Mouse (Mus musculus): ENCODE results near the gene Phyhd1. TPM values are rescaled to one million over a fixed set of nuclear protein-coding genes. Genes with fewer than 3 reads are reported as not detected.

The Phyhd1 gene
- total and polyA plus RNA-seq, 2 experiments: 97.7 to 154 TPM

DNA sequence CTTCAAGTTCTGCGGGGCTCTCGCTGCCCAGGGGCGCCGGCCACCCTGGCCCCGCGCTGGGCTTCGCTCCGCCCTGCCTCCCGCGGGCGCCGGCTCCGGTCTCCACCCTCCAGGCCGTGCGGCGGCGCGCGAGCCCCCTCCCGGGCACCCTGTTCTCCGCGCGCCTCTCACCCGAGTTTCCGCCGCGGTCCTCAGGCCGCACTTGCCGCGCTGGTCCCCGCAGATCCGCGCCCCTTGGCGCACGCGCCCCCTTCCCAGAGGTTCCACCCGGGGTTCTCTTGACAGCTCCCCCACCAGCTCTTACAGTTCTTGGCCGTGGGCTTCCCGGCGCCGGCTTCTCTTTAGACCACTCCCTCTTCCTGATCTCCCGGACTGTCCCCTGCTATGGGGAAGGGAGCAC lies 28.1 kb upstream of the Phyhd1 start:
- Histone ChIP-seq H3K79me2 (ENCODE audit: control insufficient read depth, insufficient read depth, low read length) (peaks cover 28% of the 10 kb centered on the region), H3K27me3 (ENCODE audit: control insufficient read depth, insufficient read depth, low read length) (no peaks in the 10 kb centered on the region), H3K4me3 (ENCODE audit: insufficient read depth, low read depth, low read length) (peak overlapping the region; percentile 72), H3K9ac (ENCODE audit: low read depth, low read length) (peak overlapping the region; percentile 81), H3K27ac (replicated peaks; ENCODE audit: insufficient read depth, low read depth, low read length) (peak overlapping the region; percentile 56), H3K36me3 (ENCODE audit: control insufficient read depth, insufficient read depth, low read length) (peaks cover 6% of the 10 kb centered on the region; the same call in 1 of the 2 replicates), H3K4me1 (ENCODE audit: control insufficient read depth, insufficient read depth, low read length) (peaks cover 30% of the 10 kb centered on the region)
- no peak for TF ChIP-seq POLR2A (IDR thresholded peaks at IDR 0.05; ENCODE audit: extremely low read depth, insufficient read depth, low read length)
- TF ChIP-seq CTCF (IDR thresholded peaks at IDR 0.05; ENCODE audit: low read depth, low read length): no peak
- WGBS: 1% methylated on average over 42 of the region's 42 CpGs
- DNase-seq (ENCODE audit: extremely low read depth, low read depth, low spot score): peak; percentile 18

DNA sequence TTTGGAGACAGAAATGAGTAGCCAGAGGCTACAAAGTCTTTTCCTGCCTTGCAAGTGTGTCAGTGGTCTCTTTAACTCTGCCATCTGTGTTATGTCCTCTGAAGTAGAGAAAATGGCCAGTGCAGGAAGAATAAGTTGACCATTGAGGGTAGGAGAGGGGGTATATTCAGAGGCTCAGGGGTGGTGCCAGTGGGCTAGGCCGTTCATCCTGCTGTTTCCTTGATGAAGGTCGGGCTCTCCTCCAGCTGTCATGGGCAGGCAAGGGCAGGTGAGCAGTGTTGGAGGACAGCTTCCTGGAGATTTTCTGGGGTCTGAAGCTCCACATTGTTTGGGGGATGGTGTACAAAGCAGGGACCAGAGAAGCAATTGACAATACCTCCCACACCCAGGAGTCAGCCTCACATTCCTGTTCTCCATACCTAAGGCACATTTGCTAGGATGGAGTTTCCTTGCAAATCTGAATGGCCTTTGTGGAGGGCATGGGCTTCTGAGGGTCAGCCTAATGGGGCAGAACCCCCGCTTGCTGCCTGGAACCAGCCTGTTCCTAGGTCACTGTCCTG lies 27.0 kb upstream of the Phyhd1 start:
- peaks cover 36% of the 10 kb centered on the region for H3K4me1 ChIP-seq (ENCODE audit: control insufficient read depth, insufficient read depth, low read length)
- peak overlapping the region; percentile 81 for H3K9ac ChIP-seq (ENCODE audit: low read depth, low read length)
- no peaks in the 10 kb centered on the region for H3K27me3 ChIP-seq (ENCODE audit: control insufficient read depth, insufficient read depth, low read length)
- TF ChIP-seq CTCF (IDR thresholded peaks at IDR 0.05; ENCODE audit: low read depth, low read length): no peak
- no peak for TF ChIP-seq POLR2A (IDR thresholded peaks at IDR 0.05; ENCODE audit: extremely low read depth, insufficient read depth, low read length)
- H3K4me3 ChIP-seq (ENCODE audit: insufficient read depth, low read depth, low read length): peak overlapping the region; percentile 72
- peaks cover 6% of the 10 kb centered on the region; the same call in 1 of the 2 replicates for H3K36me3 ChIP-seq (ENCODE audit: control insufficient read depth, insufficient read depth, low read length)
- no peak for DNase-seq (ENCODE audit: extremely low read depth, low read depth, low spot score)
- 52% methylated on average over 3 of the region's 3 CpGs for WGBS
- H3K27ac ChIP-seq (replicated peaks; ENCODE audit: insufficient read depth, low read depth, low read length): peak overlapping the region; percentile 56
- H3K79me2 ChIP-seq (ENCODE audit: control insufficient read depth, insufficient read depth, low read length): peaks cover 36% of the 10 kb centered on the region

DNA sequence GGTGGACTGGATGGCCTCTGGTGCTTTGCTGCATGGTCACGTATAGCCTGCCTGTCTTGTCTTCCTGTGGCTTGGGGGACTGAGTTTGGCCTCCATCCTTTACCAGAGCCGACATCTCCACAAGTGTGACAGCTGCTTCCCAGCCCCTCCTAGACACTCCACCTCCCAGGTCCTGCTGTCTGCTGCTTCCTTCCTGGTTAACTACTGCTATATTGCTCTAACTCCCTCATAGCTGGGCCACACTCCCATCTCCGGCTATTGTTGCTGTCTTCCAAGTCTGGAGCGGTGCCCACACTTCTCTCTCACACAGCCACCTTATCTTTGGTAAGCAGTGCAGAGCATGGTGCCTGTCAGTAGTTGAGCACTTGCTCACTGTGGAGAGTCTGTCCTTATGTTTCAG lies 26.2 kb upstream of the Phyhd1 start:
- Histone ChIP-seq H3K4me1 (ENCODE audit: control insufficient read depth, insufficient read depth, low read length) (peaks cover 38% of the 10 kb centered on the region), H3K36me3 (ENCODE audit: control insufficient read depth, insufficient read depth, low read length) (peaks cover 6% of the 10 kb centered on the region; the same call in 1 of the 2 replicates), H3K79me2 (ENCODE audit: control insufficient read depth, insufficient read depth, low read length) (peaks cover 42% of the 10 kb centered on the region), H3K4me3 (ENCODE audit: insufficient read depth, low read depth, low read length) (no peak overlapping the region), H3K9ac (ENCODE audit: low read depth, low read length) (peak overlapping the region; percentile 42), H3K27me3 (ENCODE audit: control insufficient read depth, insufficient read depth, low read length) (no peaks in the 10 kb centered on the region), H3K27ac (replicated peaks; ENCODE audit: insufficient read depth, low read depth, low read length) (peak overlapping the region; percentile 56)
- 70% methylated on average over 4 of the region's 4 CpGs for WGBS
- peak; percentile 13 for DNase-seq (ENCODE audit: extremely low read depth, low read depth, low spot score)
- TF ChIP-seq CTCF (IDR thresholded peaks at IDR 0.05; ENCODE audit: low read depth, low read length) (no peak), POLR2A (IDR thresholded peaks at IDR 0.05; ENCODE audit: extremely low read depth, insufficient read depth, low read length) (no peak)

DNA sequence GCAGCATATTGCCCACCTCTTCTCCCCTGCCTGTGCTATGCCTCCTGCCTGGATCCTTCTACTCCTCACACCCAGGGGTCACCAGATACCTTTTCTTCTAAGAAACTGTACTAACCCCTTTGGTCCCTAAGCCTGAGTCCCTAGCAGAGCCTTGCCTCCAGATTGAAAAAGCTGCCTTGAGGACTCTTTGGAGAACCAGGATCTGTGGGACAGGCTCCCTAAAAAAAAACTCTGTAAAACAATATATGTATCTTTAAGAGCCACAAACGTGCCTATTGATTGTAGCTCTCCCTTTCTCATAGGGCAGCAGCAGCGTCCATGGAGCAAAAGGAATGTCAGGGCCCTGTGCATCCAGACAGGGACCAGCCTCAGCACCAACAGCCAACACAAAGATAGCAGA lies 25.7 kb upstream of the Phyhd1 start, which contains the start of gene Gm28035:
Gene Gm28035 (plus strand): TSS at position 301 of the 400 bp plus-strand sequence.
- peaks cover 38% of the 10 kb centered on the region for H3K4me1 ChIP-seq (ENCODE audit: control insufficient read depth, insufficient read depth, low read length)
- no peak for DNase-seq (ENCODE audit: extremely low read depth, low read depth, low spot score)
- peaks cover 6% of the 10 kb centered on the region; the same call in 1 of the 2 replicates for H3K36me3 ChIP-seq (ENCODE audit: control insufficient read depth, insufficient read depth, low read length)
- H3K9ac ChIP-seq (ENCODE audit: low read depth, low read length): peak within 1 kb of the TSS; percentile 42
- TF ChIP-seq POLR2A (IDR thresholded peaks at IDR 0.05; ENCODE audit: extremely low read depth, insufficient read depth, low read length) (no peak), CTCF (IDR thresholded peaks at IDR 0.05; ENCODE audit: low read depth, low read length) (no peak)
- peaks cover 45% of the 10 kb centered on the region for H3K79me2 ChIP-seq (ENCODE audit: control insufficient read depth, insufficient read depth, low read length)
- 55% methylated on average over 2 of the region's 2 CpGs for WGBS
- H3K4me3 ChIP-seq (ENCODE audit: insufficient read depth, low read depth, low read length): no peak within 1 kb of the TSS
- H3K27me3 ChIP-seq (ENCODE audit: control insufficient read depth, insufficient read depth, low read length): no peaks in the 10 kb centered on the region
- peak within 1 kb of the TSS; percentile 56 for H3K27ac ChIP-seq (replicated peaks; ENCODE audit: insufficient read depth, low read depth, low read length)

DNA sequence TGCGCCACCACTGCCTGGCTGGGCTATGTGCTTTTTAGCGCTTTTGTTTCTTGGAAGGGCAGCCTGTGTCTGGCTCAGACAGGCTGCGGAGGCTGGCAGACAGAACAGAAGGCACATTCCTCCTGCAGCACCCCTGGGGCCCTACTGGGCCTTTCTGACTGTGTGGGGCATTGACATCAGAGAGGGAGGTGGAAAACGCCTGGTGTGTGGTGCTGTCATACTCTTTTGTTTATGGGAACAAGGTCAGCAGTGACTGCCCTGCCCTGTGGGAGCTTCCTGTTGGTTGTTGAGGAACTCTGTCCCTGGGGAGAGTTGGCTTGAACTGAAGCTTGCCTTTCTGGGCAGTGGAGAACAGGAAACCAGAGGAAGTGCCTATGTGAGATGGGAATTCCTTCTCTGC lies 23.5 kb upstream of the Phyhd1 start:
- Histone ChIP-seq H3K27me3 (ENCODE audit: control insufficient read depth, insufficient read depth, low read length) (no peaks in the 10 kb centered on the region), H3K4me3 (ENCODE audit: insufficient read depth, low read depth, low read length) (no peak overlapping the region), H3K79me2 (ENCODE audit: control insufficient read depth, insufficient read depth, low read length) (peaks cover 58% of the 10 kb centered on the region), H3K9ac (ENCODE audit: low read depth, low read length) (0 out of 2 replicates have a peak overlapping the region, but pooled peaks have one; percentile 14), H3K4me1 (ENCODE audit: control insufficient read depth, insufficient read depth, low read length) (peaks cover 47% of the 10 kb centered on the region), H3K36me3 (ENCODE audit: control insufficient read depth, insufficient read depth, low read length) (peaks cover 6% of the 10 kb centered on the region; the same call in 1 of the 2 replicates), H3K27ac (replicated peaks; ENCODE audit: insufficient read depth, low read depth, low read length) (peak overlapping the region; percentile 43)
- WGBS: 10% methylated on average over 4 of the region's 4 CpGs
- DNase-seq (ENCODE audit: extremely low read depth, low read depth, low spot score): peak; percentile 88
- TF ChIP-seq CTCF (IDR thresholded peaks at IDR 0.05; ENCODE audit: low read depth, low read length) (no peak), POLR2A (IDR thresholded peaks at IDR 0.05; ENCODE audit: extremely low read depth, insufficient read depth, low read length) (no peak)

DNA sequence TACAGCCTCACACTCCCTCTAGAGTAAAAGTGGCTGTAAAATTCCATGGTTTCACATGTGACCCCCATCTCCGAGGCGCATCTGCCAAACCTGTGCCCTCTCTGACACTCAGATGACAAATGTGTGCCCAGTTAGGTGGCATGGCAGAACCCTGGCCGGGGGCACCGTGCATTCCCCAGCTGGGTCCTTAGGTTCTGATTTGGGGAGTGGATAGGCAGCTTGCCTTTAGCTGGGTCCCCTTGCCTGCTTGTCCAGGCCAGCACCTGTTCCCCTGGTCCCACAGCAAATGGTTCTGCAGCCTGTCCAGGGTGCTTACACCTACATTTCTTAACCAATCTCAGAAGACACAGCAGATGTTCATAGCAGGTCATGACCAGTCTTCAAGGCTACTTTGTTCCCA lies 22.6 kb upstream of the Phyhd1 start:
- Histone ChIP-seq H3K27me3 (ENCODE audit: control insufficient read depth, insufficient read depth, low read length) (no peaks in the 10 kb centered on the region), H3K4me1 (ENCODE audit: control insufficient read depth, insufficient read depth, low read length) (peaks cover 51% of the 10 kb centered on the region), H3K27ac (replicated peaks; ENCODE audit: insufficient read depth, low read depth, low read length) (peak overlapping the region; percentile 43; the same call in 1 of the 2 replicates), H3K79me2 (ENCODE audit: control insufficient read depth, insufficient read depth, low read length) (peaks cover 59% of the 10 kb centered on the region), H3K9ac (ENCODE audit: low read depth, low read length) (no peak overlapping the region), H3K36me3 (ENCODE audit: control insufficient read depth, insufficient read depth, low read length) (peaks cover 8% of the 10 kb centered on the region; the same call in 1 of the 2 replicates), H3K4me3 (ENCODE audit: insufficient read depth, low read depth, low read length) (no peak overlapping the region)
- WGBS: 81% methylated on average over 4 of the region's 4 CpGs
- DNase-seq (ENCODE audit: extremely low read depth, low read depth, low spot score): no peak
- no peak for TF ChIP-seq CTCF (IDR thresholded peaks at IDR 0.05; ENCODE audit: low read depth, low read length)
- no peak for TF ChIP-seq POLR2A (IDR thresholded peaks at IDR 0.05; ENCODE audit: extremely low read depth, insufficient read depth, low read length)

All from liver, adult 2 months (tissue).